In the genomic region with DNA sequence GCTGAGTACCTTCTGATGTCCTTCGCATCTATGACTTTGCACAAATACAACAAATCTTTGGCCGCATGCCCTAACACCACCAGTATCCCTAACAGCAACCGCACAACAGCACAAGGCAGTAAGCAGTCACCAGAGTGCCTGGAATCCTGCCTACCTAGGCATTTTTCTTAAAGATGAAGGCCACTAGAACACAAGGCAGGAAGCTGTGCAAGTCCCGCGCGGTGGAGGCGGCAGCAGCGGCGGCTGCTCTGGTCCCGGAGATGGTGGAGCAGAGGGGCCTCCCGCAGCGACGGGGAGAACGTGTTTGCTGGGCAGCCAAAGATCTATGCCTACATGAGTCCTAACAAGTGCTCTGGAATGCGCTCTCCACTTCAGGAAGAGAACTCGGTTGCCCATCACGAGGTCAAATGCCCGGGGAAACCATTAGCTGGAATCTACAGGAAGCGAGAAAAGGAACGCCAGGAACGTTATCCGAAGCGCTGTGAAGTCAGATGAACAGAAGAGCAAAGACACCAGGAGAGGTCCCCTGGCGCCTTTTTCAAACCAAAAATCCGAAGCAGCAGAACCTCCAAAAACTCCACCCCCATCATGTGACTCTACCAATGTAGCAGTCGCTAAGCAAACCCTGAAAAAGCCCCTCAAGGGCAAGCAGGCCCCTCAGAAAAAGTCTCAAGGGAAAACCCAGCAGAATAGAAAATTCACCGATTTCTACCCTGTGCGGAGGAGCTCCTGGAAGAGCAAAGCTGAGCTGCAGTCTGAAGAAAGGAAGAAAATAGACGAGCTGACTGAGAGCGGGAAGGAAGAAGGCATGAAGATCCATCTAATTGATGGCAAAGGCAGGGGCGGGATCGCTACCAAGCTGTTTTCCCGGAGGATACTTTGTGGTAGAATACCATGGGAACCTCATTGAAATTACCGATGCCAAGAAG, we compare ENCODE assay signal across 8 mouse cellular contexts. TPM values are rescaled to one million over a fixed set of nuclear protein-coding genes. Genes with fewer than 3 reads are reported as not detected.
DNase-seq lines count a peak whose midpoint lies in the region; ATAC-seq and TF ChIP-seq lines count a peak whose summit lies in the region.

No protein-coding gene starts in this region.

- H3K9ac ChIP-seq in intestine, postnatal 0 days (ENCODE audit: low read depth, low read length): 0 out of 2 replicates have a peak overlapping the region, but pooled peaks have one; percentile 31
- H3K9ac ChIP-seq in midbrain, embryonic 14.5 days (replicated peaks; ENCODE audit: low read length): peak overlapping the region; percentile 45; the same call in 1 of the 2 replicates
- no peak overlapping the region for H3K9ac ChIP-seq in stomach, embryonic 14.5 days (replicated peaks; ENCODE audit: low read depth, low read length)

- no peaks in the 10 kb centered on the region for H3K27me3 ChIP-seq in intestine, postnatal 0 days (replicated peaks; ENCODE audit: control insufficient read depth, insufficient read depth, low read length)
- H3K27me3 ChIP-seq in midbrain, embryonic 14.5 days (ENCODE audit: control insufficient read depth, insufficient read depth, low read length): no peaks in the 10 kb centered on the region
- H3K27me3 ChIP-seq in stomach, embryonic 14.5 days (ENCODE audit: control insufficient read depth, insufficient read depth, low read length): no peaks in the 10 kb centered on the region

- H3K9me3 ChIP-seq in intestine, postnatal 0 days (ENCODE audit: control insufficient read depth): no peaks in the 10 kb centered on the region
- no peaks in the 10 kb centered on the region for H3K9me3 ChIP-seq in midbrain, embryonic 14.5 days (ENCODE audit: control insufficient read depth, low read length)
- no peaks in the 10 kb centered on the region for H3K9me3 ChIP-seq in stomach, embryonic 14.5 days (ENCODE audit: control insufficient read depth, low read depth, low read length)

- H3K4me1 ChIP-seq in intestine, postnatal 0 days (replicated peaks; ENCODE audit: control insufficient read depth, insufficient read depth, low read length): no peaks in the 10 kb centered on the region
- H3K4me1 ChIP-seq in midbrain, embryonic 14.5 days (ENCODE audit: control insufficient read depth, insufficient read depth, low read length): no peaks in the 10 kb centered on the region
- no peaks in the 10 kb centered on the region for H3K4me1 ChIP-seq in stomach, embryonic 14.5 days (ENCODE audit: control insufficient read depth, insufficient read depth, low read length)

- H3K27ac ChIP-seq in intestine, postnatal 0 days (ENCODE audit: low read depth, low read length): no peak overlapping the region
- H3K27ac ChIP-seq in midbrain, embryonic 14.5 days (replicated peaks; ENCODE audit: low read depth, low read length): no peak overlapping the region
- no peak overlapping the region for H3K27ac ChIP-seq in stomach, embryonic 14.5 days (ENCODE audit: low read length)

- peak; percentile 26 to 44 for DNase-seq in left cerebral cortex, adult 18-20 months (ENCODE audit: low spot score in 2 of 2)
- DNase-seq in left cerebral cortex, adult 11 months (ENCODE audit: low spot score): no peak
- DNase-seq in embryo, embryonic 10 days (ENCODE audit: low spot score): peak; percentile 62
- DNase-seq in heart, adult 18-20 months: peak; percentile 50 to 73
- DNase-seq in liver: peak; percentile 46
- peak; percentile 62 for DNase-seq in midbrain, embryonic 14.5 days

- 9% methylated on average over 34 of the region's 34 CpGs for WGBS in intestine, postnatal 0 days
- whole genome bisulfite sequencing in midbrain, embryonic 14.5 days: 10% methylated on average over 34 of the region's 34 CpGs
- WGBS in stomach, embryonic 14.5 days: 8% methylated on average over 34 of the region's 34 CpGs

- TF ChIP-seq CTCF in intestine, postnatal 0 days (IDR thresholded peaks at IDR 0.05; ENCODE audit: low read depth): no peak

- 0 out of 2 replicates have a peak, but pooled peaks have one; percentile 16 for ATAC-seq in intestine, postnatal 0 days
- ATAC-seq in midbrain, embryonic 14.5 days (ENCODE audit: low FRiP score, low TSS enrichment): no peak
- peak; percentile 56; the same call in 1 of the 2 replicates for ATAC-seq in stomach, embryonic 14.5 days (ENCODE audit: insufficient number of reproducible peaks, insufficient read depth, low FRiP score, low read depth)

- H3K4me3 ChIP-seq in intestine, postnatal 0 days (ENCODE audit: low read depth, low read length): peak overlapping the region; percentile 40
- peak overlapping the region; percentile 33 for H3K4me3 ChIP-seq in midbrain, embryonic 14.5 days (replicated peaks; ENCODE audit: low read depth, low read length)
- peak overlapping the region; percentile 31 for H3K4me3 ChIP-seq in stomach, embryonic 14.5 days (ENCODE audit: low read depth, low read length)

- peak overlapping the region; percentile 79 for H3K4me2 ChIP-seq in intestine, postnatal 0 days (replicated peaks; ENCODE audit: low read depth)
- peak overlapping the region; percentile 62 for H3K4me2 ChIP-seq in midbrain, embryonic 14.5 days (ENCODE audit: low read length)
- H3K4me2 ChIP-seq in stomach, embryonic 14.5 days (replicated peaks; ENCODE audit: low read depth, low read length): peak overlapping the region; percentile 63

- no peaks in the 10 kb centered on the region for H3K36me3 ChIP-seq in intestine, postnatal 0 days (ENCODE audit: control insufficient read depth, insufficient read depth)
- no peaks in the 10 kb centered on the region for H3K36me3 ChIP-seq in midbrain, embryonic 14.5 days (ENCODE audit: control insufficient read depth, insufficient read depth, low read length)
- H3K36me3 ChIP-seq in stomach, embryonic 14.5 days (ENCODE audit: control insufficient read depth, insufficient read depth, low read length): no peaks in the 10 kb centered on the region

RNA-seq across cellular contexts. Expression of a gene that starts 21.2 kb away (rescaled TPM):
- total RNA-seq in left cerebral cortex, adult 18-20 months (2021): under 1 TPM; 0.30 to 0.65 TPM
- under 1 TPM; 0.39 to 0.94 TPM for total RNA-seq in heart, adult 18-20 months (2021)
- 0.23 and 0.33 TPM in 2 replicates for polyA plus RNA-seq in intestine, postnatal 0 days (2015; fragmentation: Nextera tagmentation; extraction: Ambion mirVana)
- 0.35 and 0.93 TPM in 2 replicates for polyA plus RNA-seq in midbrain, embryonic 14.5 days (2014; fragmentation: Nextera tagmentation; extraction: Ambion mirVana)
- 0.43 and 0.49 TPM in 2 replicates for polyA plus RNA-seq in stomach, embryonic 14.5 days (2014; fragmentation: Nextera tagmentation; extraction: Ambion mirVana)

RNA-seq across cellular contexts. Expression of a gene that starts 24.1 kb away (rescaled TPM):
- total RNA-seq in left cerebral cortex, adult 18-20 months (2021): 10 to 100 TPM; 61.6 to 63.2 TPM
- 10 to 100 TPM; 25.6 to 26.8 TPM for total RNA-seq in heart, adult 18-20 months (2021)
- 55.3 and 58.8 TPM in 2 replicates for polyA plus RNA-seq in intestine, postnatal 0 days (2015; fragmentation: Nextera tagmentation; extraction: Ambion mirVana)
- 139 and 158 TPM in 2 replicates for polyA plus RNA-seq in midbrain, embryonic 14.5 days (2014; fragmentation: Nextera tagmentation; extraction: Ambion mirVana)
- polyA plus RNA-seq in stomach, embryonic 14.5 days (2014; fragmentation: Nextera tagmentation; extraction: Ambion mirVana): 92.3 and 93.6 TPM in 2 replicates

RNA-seq across cellular contexts. Expression of a gene that starts 43.6 kb away (rescaled TPM):
- 1 to 10 TPM in 1 of 2 experiments, under 1 TPM in 1; 0.94 to 1.0 TPM for total RNA-seq in left cerebral cortex, adult 18-20 months (2021)
- 1 to 10 TPM; 6.2 to 8.7 TPM for total RNA-seq in heart, adult 18-20 months (2021)
- 1.6 and 1.8 TPM in 2 replicates for polyA plus RNA-seq in intestine, postnatal 0 days (2015; fragmentation: Nextera tagmentation; extraction: Ambion mirVana)
- polyA plus RNA-seq in midbrain, embryonic 14.5 days (2014; fragmentation: Nextera tagmentation; extraction: Ambion mirVana): 0.26 and 0.38 TPM in 2 replicates
- 0.71 TPM in 1 of 2 replicates, not detected in the other for polyA plus RNA-seq in stomach, embryonic 14.5 days (2014; fragmentation: Nextera tagmentation; extraction: Ambion mirVana)

RNA-seq across cellular contexts. Expression of a gene that starts 45.9 kb away (rescaled TPM):
- 10 to 100 TPM; 33.9 to 36.2 TPM for total RNA-seq in left cerebral cortex, adult 18-20 months (2021)
- total RNA-seq in heart, adult 18-20 months (2021): 10 to 100 TPM; 67.1 to 68.3 TPM
- polyA plus RNA-seq in intestine, postnatal 0 days (2015; fragmentation: Nextera tagmentation; extraction: Ambion mirVana): 11.8 and 13.8 TPM in 2 replicates
- 28.5 and 28.9 TPM in 2 replicates for polyA plus RNA-seq in midbrain, embryonic 14.5 days (2014; fragmentation: Nextera tagmentation; extraction: Ambion mirVana)
- 23.8 and 25.5 TPM in 2 replicates for polyA plus RNA-seq in stomach, embryonic 14.5 days (2014; fragmentation: Nextera tagmentation; extraction: Ambion mirVana)
